Mouse (Mus musculus) testis, adult 2 months (tissue): ENCODE measurements around the gene Gm49721.
"Not testable (repeated sequence)": the region's sequence is repeated elsewhere in the genome, so short reads cannot be mapped to it uniquely, and the experiment has no call there.

Experiments used
- CTCF ChIP-seq: fragments of 200-500 bp; IDR thresholded peaks from 2 replicates; pipeline ENCODE4 v1.5.1; 2012; ENCODE audit warnings: low read depth, mild to moderate bottlenecking, inconsistent platforms, low read length, moderate library complexity; ENCODE audit not compliant: control insufficient read depth, insufficient read depth, insufficient replicate concordance
- POLR2A ChIP-seq: fragments of 200-500 bp; IDR thresholded peaks from 2 replicates; pipeline ENCODE4 v1.6.1; 2012; ENCODE audit warnings: low read depth, mild to moderate bottlenecking, inconsistent platforms, low read length, moderate library complexity; ENCODE audit not compliant: control insufficient read depth

DNA sequence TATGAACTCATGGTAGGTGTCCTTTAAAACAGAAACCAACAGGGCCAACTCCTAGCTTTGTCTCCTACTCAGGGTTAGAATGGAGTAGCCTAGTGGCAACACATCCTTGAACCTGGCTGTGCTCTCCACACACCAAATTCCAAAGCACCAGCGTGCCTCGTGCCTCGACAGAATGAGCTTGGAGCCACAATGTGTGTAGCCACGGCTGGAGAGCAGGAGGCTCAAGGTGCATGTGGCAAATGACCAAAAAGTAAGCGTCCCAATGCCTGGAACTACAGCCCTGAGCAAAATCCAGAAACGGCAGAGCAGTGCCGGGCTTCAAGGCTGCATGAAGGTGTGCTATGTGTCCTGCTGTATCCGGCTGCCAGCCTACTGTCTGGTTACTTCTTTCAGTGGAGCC is 7.5 kb upstream of the Gm49721 start:
- not testable (repeated sequence) for TF ChIP-seq CTCF, POLR2A
